ENCODE assay signal across 24 mouse cellular contexts in genomic region chr1:57947552-57948347, GRCm38 (mm10). TPM values are rescaled to one million over a fixed set of nuclear protein-coding genes. Genes with fewer than 3 reads are reported as not detected.
A peak's percentile ranks its signal among the peaks of the same experiment; 100 is the strongest.
DNase-seq lines count a peak whose midpoint lies in the region; ATAC-seq and TF ChIP-seq lines count a peak whose summit lies in the region.
"Had no signal": no experiment of that assay in that cellular context is flagged by ENCODE, and none has a peak within 500 bp of the region (broad histone marks: within the 10 kb centered on the region; RNA-seq: fewer than 3 reads in every experiment).

No protein-coding gene starts in this region.

- no peaks in the 10 kb centered on the region for H3K27me3 ChIP-seq in lung, embryonic 16.5 days (ENCODE audit: control insufficient read depth, insufficient read depth, low read depth, low read length)
- H3K27me3 ChIP-seq in Patski, result no peaks in the 10 kb centered on the region
- H3K27me3 ChIP-seq in limb, embryonic 14.5 days (ENCODE audit: control insufficient read depth, insufficient read depth, low read length), result no peaks in the 10 kb centered on the region
- H3K27me3 ChIP-seq: heart, embryonic 13.5 days had no signal

- CTCF ChIA-PET in Patski (lab: Charles Lee), result interaction anchor here (1.9 to 3.4 kb wide), 3 partner anchors 153 to 519 kb away, joined by 7 to 28 read pairs (median 9); no protein-coding TSS in a partner anchor

- POLR2A ChIA-PET in Patski (lab: Charles Lee), result interaction anchor here (1.0 to 1.2 kb wide), 2 partner anchors 10 to 36 kb away, joined by 3 read pairs; no protein-coding TSS in a partner anchor

- WGBS in lung, embryonic 16.5 days, result 5% methylated on average over 2 of the region's 2 CpGs
- WGBS in limb, embryonic 14.5 days, result 7% methylated on average over 2 of the region's 2 CpGs

- in situ Hi-C loops in Patski (cut with MboI; ENCODE audit: low pct_unique_long_range_greater_than_20kb), result loop anchor here (5.0 kb wide), 1 partner anchor 195 kb away; no protein-coding TSS in a partner anchor

- TF ChIP-seq CTCF in Patski (IDR thresholded peaks at IDR 0.05), result no peak
- TF ChIP-seq CTCF in left cerebral cortex, adult 2 months (IDR thresholded peaks at IDR 0.05), result no peak

- no peak overlapping the region for H3K9ac ChIP-seq in lung, embryonic 16.5 days (ENCODE audit: low read length)
- H3K9ac ChIP-seq in limb, embryonic 14.5 days (ENCODE audit: low read depth, low read length, severe bottlenecking), result no peak overlapping the region
- H3K9ac ChIP-seq: heart, embryonic 13.5 days; hindbrain, embryonic 14.5 days; liver, embryonic 14.5 days had no signal

- intact Hi-C loops in heart, postnatal 36 days (cut with DNase I), result loop anchor here (5.0 kb wide), 1 partner anchor 170 kb away; no protein-coding TSS in a partner anchor
- intact Hi-C loops in left cerebral cortex, adult 2 months (cut with DNase I), result loop anchor here (5.0 kb wide), 1 partner anchor 175 kb away; the partner anchor contains the start of gene Spats2l

- peaks cover 9% of the 10 kb centered on the region for H3K36me3 ChIP-seq in lung, embryonic 16.5 days (ENCODE audit: control insufficient read depth, insufficient read depth, low read length)
- peaks cover 43% of the 10 kb centered on the region for H3K36me3 ChIP-seq in limb, embryonic 14.5 days (ENCODE audit: control insufficient read depth, insufficient read depth, low read length)

- peak; percentile 12 for DNase-seq in heart, adult 11 months
- no peak for DNase-seq in heart, postnatal 36 days
- DNase-seq in lung, postnatal 14 days, result no peak
- no peak for DNase-seq in Patski (ENCODE audit: low read depth, low spot score)
- no peak for DNase-seq in limb, embryonic 14.5 days (ENCODE audit: low spot score)
- DNase-seq in left cerebral cortex, adult 2 months (ENCODE audit: extremely low spot score in 1 of 2, low spot score in 2 of 2), result no peak
- DNase-seq: adrenal gland, adult 2 months; cerebellum, adult 11-12 months; cerebellum, postnatal 25 days; gastrocnemius, postnatal 25 days; heart, adult 2 months; heart, postnatal 14 days; kidney, adult 18-20 months; kidney, postnatal 10 days; thymus, adult 18-20 months; thymus, postnatal 36 days had no signal

- no peaks in the 10 kb centered on the region for H3K9me3 ChIP-seq in lung, embryonic 16.5 days (ENCODE audit: control insufficient read depth, low read length)
- no peaks in the 10 kb centered on the region for H3K9me3 ChIP-seq in limb, embryonic 14.5 days (ENCODE audit: control insufficient read depth, low read length)
- H3K9me3 ChIP-seq: forebrain, embryonic 10.5 days; heart, embryonic 13.5 days had no signal

- TF ChIP-seq POLR2A in limb, embryonic 14.5 days (IDR thresholded peaks at IDR 0.05; ENCODE audit: borderline replicate concordance, extremely low read depth, insufficient read depth, insufficient read length), result no peak

- H3K27ac ChIP-seq in lung, embryonic 16.5 days (ENCODE audit: low read length), result peak overlapping the region; percentile 60
- peak overlapping the region; percentile 20; the same call in 1 of the 2 replicates for H3K27ac ChIP-seq in limb, embryonic 14.5 days (replicated peaks; ENCODE audit: low read depth, low read length)
- H3K27ac ChIP-seq in left cerebral cortex, adult 2 months, result no peak overlapping the region
- H3K27ac ChIP-seq: forebrain, embryonic 10.5 days; heart, adult 2 months; heart, embryonic 13.5 days; hindbrain, embryonic 14.5 days; liver, embryonic 14.5 days had no signal

- H3K4me3 ChIP-seq in lung, embryonic 16.5 days (ENCODE audit: low read length), result no peak overlapping the region
- no peak overlapping the region for H3K4me3 ChIP-seq in limb, embryonic 14.5 days (replicated peaks; ENCODE audit: low read length)
- no peak overlapping the region for H3K4me3 ChIP-seq in left cerebral cortex, adult 2 months
- H3K4me3 ChIP-seq: forebrain, embryonic 10.5 days; heart, adult 2 months; heart, embryonic 13.5 days had no signal

- no peak overlapping the region for H3K4me2 ChIP-seq in lung, embryonic 16.5 days (ENCODE audit: low read depth, low read length)
- H3K4me2 ChIP-seq in limb, embryonic 14.5 days (replicated peaks; ENCODE audit: low read depth, low read length, severe bottlenecking), result no peak overlapping the region
- H3K4me2 ChIP-seq: heart, embryonic 13.5 days; hindbrain, embryonic 14.5 days had no signal

- peak; percentile 83 for ATAC-seq in lung, embryonic 16.5 days (ENCODE audit: low read depth)
- ATAC-seq in Patski, result peak; percentile 72
- ATAC-seq in limb, embryonic 14.5 days (ENCODE audit: low FRiP score, low read depth), result no peak
- ATAC-seq: CD4-positive, CD25-positive, alpha-beta regulatory T cell, adult 4 months; forebrain, embryonic 16.5 days; inflammation-experienced regulatory T-cells, adult 6 months had no signal

- peaks cover 10% of the 10 kb centered on the region for H3K4me1 ChIP-seq in lung, embryonic 16.5 days (replicated peaks; ENCODE audit: control insufficient read depth, insufficient read depth, low read length)
- H3K4me1 ChIP-seq in limb, embryonic 14.5 days (ENCODE audit: control insufficient read depth, insufficient read depth, low read length), result peaks cover 12% of the 10 kb centered on the region

RNA-seq across cellular contexts. Expression of gene Sgo2a, which starts 48.0 kb away (rescaled TPM):
- total RNA-seq in heart, postnatal 36 days (2021), result 1 to 10 TPM; 4.1 to 5.0 TPM
- 21.8 and 24.5 TPM in 2 replicates for polyA plus RNA-seq in lung, embryonic 16.5 days (2015; fragmentation: Nextera tagmentation; extraction: Ambion mirVana)
- polyA plus RNA-seq in Patski (2021), result 12.0 TPM
- 11.1 and 13.2 TPM in 2 replicates for polyA plus RNA-seq in limb, embryonic 14.5 days (2012; rRNA removed)
- 16.4 and 18.0 TPM in 2 replicates for polyA plus RNA-seq in limb, embryonic 14.5 days (2014; fragmentation: Nextera tagmentation; extraction: Ambion mirVana)
- under 1 TPM; 0.35 to 0.54 TPM for total RNA-seq in left cerebral cortex, adult 2 months (2021)
